Mouse (Mus musculus): Measurements from ENCODE around the gene Nudc.

Nudc gene

GRCm38 (mm10) chr4:133489489-133490245 is 56.1 kb downstream of the Nudc start:
- no peak for DNase-seq (ENCODE audit: low spot score in 2 of 2)

GRCm38 (mm10) chr4:133488619-133489392 is 57.0 kb downstream of the Nudc start:
- DNase-seq (ENCODE audit: low spot score in 2 of 2), result no peak

- DNase-seq (ENCODE audit: low spot score in 2 of 2), result no peak
Observed at GRCm38 (mm10) chr4:133486673-133487357, 59.0 kb downstream of the Nudc start.

- no peak for DNase-seq (ENCODE audit: low spot score in 2 of 2)
Observed at GRCm38 (mm10) chr4:133485691-133486425, 59.9 kb downstream of the Nudc start.

- no peak for DNase-seq (ENCODE audit: low spot score in 2 of 2)
Observed at GRCm38 (mm10) chr4:133484266-133485025, 61.4 kb downstream of the Nudc start.

Measured in spleen, postnatal 36 days (tissue).